Mouse (Mus musculus): ENCODE data around the gene Kif1b. TPM values are rescaled to one million over a fixed set of nuclear protein-coding genes. Genes with fewer than 3 reads are reported as not detected.

Kif1b gene
- polyA plus RNA-seq, 1 experiment from 2014 or later, result 67.2 TPM

- DNase-seq (ENCODE audit: low spot score), result no peak
- H3K36me3 ChIP-seq (ENCODE audit: control insufficient read depth, insufficient read depth, low read length), result peaks cover 95% of the 10 kb centered on the region
- no peak overlapping the region for H3K27ac ChIP-seq (replicated peaks; ENCODE audit: low read depth, low read length)
- no peaks in the 10 kb centered on the region for H3K27me3 ChIP-seq (replicated peaks; ENCODE audit: control insufficient read depth, insufficient read depth, low read length)
- no peaks in the 10 kb centered on the region for H3K9me3 ChIP-seq (ENCODE audit: control insufficient read depth, low read length)
- no peak overlapping the region for H3K9ac ChIP-seq (ENCODE audit: low read depth, low read length)
- 66% methylated on average over 2 of the region's 2 CpGs for WGBS
- H3K4me1 ChIP-seq (ENCODE audit: control insufficient read depth, insufficient read depth, low read length), result no peaks in the 10 kb centered on the region
- no peak overlapping the region for H3K4me3 ChIP-seq (ENCODE audit: low read depth, low read length)
- 0 out of 2 replicates have a peak, but pooled peaks have one; percentile 33 for ATAC-seq (ENCODE audit: low read depth)
- H3K4me2 ChIP-seq (ENCODE audit: low read depth, low read length), result no peak overlapping the region
Observed at GRCm38 (mm10) chr4:149338137-149338536, 30.6 kb upstream of the Kif1b start.

- Histone ChIP-seq H3K36me3 (ENCODE audit: control insufficient read depth, insufficient read depth, low read length) (peaks cover 95% of the 10 kb centered on the region), H3K4me2 (ENCODE audit: low read depth, low read length) (no peak overlapping the region), H3K4me1 (ENCODE audit: control insufficient read depth, insufficient read depth, low read length) (no peaks in the 10 kb centered on the region), H3K4me3 (ENCODE audit: low read depth, low read length) (no peak overlapping the region), H3K9ac (ENCODE audit: low read depth, low read length) (no peak overlapping the region), H3K27ac (replicated peaks; ENCODE audit: low read depth, low read length) (no peak overlapping the region), H3K27me3 (replicated peaks; ENCODE audit: control insufficient read depth, insufficient read depth, low read length) (no peaks in the 10 kb centered on the region), H3K9me3 (ENCODE audit: control insufficient read depth, low read length) (no peaks in the 10 kb centered on the region)
- no peak for ATAC-seq (ENCODE audit: low read depth)
- 89% methylated on average over 9 of the region's 9 CpGs for WGBS
- DNase-seq (ENCODE audit: low spot score), result no peak
Observed at GRCm38 (mm10) chr4:149337353-149337752, 29.9 kb upstream of the Kif1b start.

- ATAC-seq (ENCODE audit: low read depth), result no peak
- H3K4me1 ChIP-seq (ENCODE audit: control insufficient read depth, insufficient read depth, low read length), result no peaks in the 10 kb centered on the region
- H3K27me3 ChIP-seq (replicated peaks; ENCODE audit: control insufficient read depth, insufficient read depth, low read length), result no peaks in the 10 kb centered on the region
- no peak for DNase-seq (ENCODE audit: low spot score)
- H3K27ac ChIP-seq (replicated peaks; ENCODE audit: low read depth, low read length), result no peak overlapping the region
- WGBS, result 83% methylated on average over 7 of the region's 7 CpGs
- peaks cover 95% of the 10 kb centered on the region for H3K36me3 ChIP-seq (ENCODE audit: control insufficient read depth, insufficient read depth, low read length)
- H3K4me3 ChIP-seq (ENCODE audit: low read depth, low read length), result no peak overlapping the region
- H3K9me3 ChIP-seq (ENCODE audit: control insufficient read depth, low read length), result no peaks in the 10 kb centered on the region
- H3K9ac ChIP-seq (ENCODE audit: low read depth, low read length), result no peak overlapping the region
- H3K4me2 ChIP-seq (ENCODE audit: low read depth, low read length), result no peak overlapping the region
Observed at GRCm38 (mm10) chr4:149336302-149336701, 28.8 kb upstream of the Kif1b start.

- no peak overlapping the region for H3K4me2 ChIP-seq (ENCODE audit: low read depth, low read length)
- ATAC-seq (ENCODE audit: low read depth) (no peak), DNase-seq (ENCODE audit: low spot score) (no peak)
- H3K4me1 ChIP-seq (ENCODE audit: control insufficient read depth, insufficient read depth, low read length), result no peaks in the 10 kb centered on the region
- H3K36me3 ChIP-seq (ENCODE audit: control insufficient read depth, insufficient read depth, low read length), result peaks cover 95% of the 10 kb centered on the region
- no peak overlapping the region for H3K27ac ChIP-seq (replicated peaks; ENCODE audit: low read depth, low read length)
- H3K27me3 ChIP-seq (replicated peaks; ENCODE audit: control insufficient read depth, insufficient read depth, low read length), result no peaks in the 10 kb centered on the region
- WGBS, result 94% methylated on average over 11 of the region's 11 CpGs
- H3K9me3 ChIP-seq (ENCODE audit: control insufficient read depth, low read length), result no peaks in the 10 kb centered on the region
- H3K9ac ChIP-seq (ENCODE audit: low read depth, low read length), result no peak overlapping the region
- no peak overlapping the region for H3K4me3 ChIP-seq (ENCODE audit: low read depth, low read length)
Observed at GRCm38 (mm10) chr4:149334881-149335280, 27.4 kb upstream of the Kif1b start.

GRCm38 (mm10) chr4:149332726-149333125 is 25.2 kb upstream of the Kif1b start:
- WGBS, result 88% methylated on average over 5 of the region's 7 CpGs
- no peak overlapping the region for H3K9ac ChIP-seq (ENCODE audit: low read depth, low read length)
- H3K27me3 ChIP-seq (replicated peaks; ENCODE audit: control insufficient read depth, insufficient read depth, low read length), result no peaks in the 10 kb centered on the region
- H3K9me3 ChIP-seq (ENCODE audit: control insufficient read depth, low read length), result no peaks in the 10 kb centered on the region
- no peak overlapping the region for H3K4me2 ChIP-seq (ENCODE audit: low read depth, low read length)
- no peak overlapping the region for H3K27ac ChIP-seq (replicated peaks; ENCODE audit: low read depth, low read length)
- H3K36me3 ChIP-seq (ENCODE audit: control insufficient read depth, insufficient read depth, low read length), result peaks cover 96% of the 10 kb centered on the region
- DNase-seq (ENCODE audit: low spot score), result no peak
- no peak overlapping the region for H3K4me3 ChIP-seq (ENCODE audit: low read depth, low read length)
- no peaks in the 10 kb centered on the region for H3K4me1 ChIP-seq (ENCODE audit: control insufficient read depth, insufficient read depth, low read length)
- ATAC-seq (ENCODE audit: low read depth), result no peak

GRCm38 (mm10) chr4:149330495-149330894 is 23.0 kb upstream of the Kif1b start:
- H3K4me1 ChIP-seq (ENCODE audit: control insufficient read depth, insufficient read depth, low read length), result no peaks in the 10 kb centered on the region
- H3K9me3 ChIP-seq (ENCODE audit: control insufficient read depth, low read length), result no peaks in the 10 kb centered on the region
- no peak overlapping the region for H3K27ac ChIP-seq (replicated peaks; ENCODE audit: low read depth, low read length)
- no peak for DNase-seq (ENCODE audit: low spot score)
- no peak overlapping the region for H3K4me2 ChIP-seq (ENCODE audit: low read depth, low read length)
- H3K36me3 ChIP-seq (ENCODE audit: control insufficient read depth, insufficient read depth, low read length), result peaks cover 87% of the 10 kb centered on the region
- WGBS, result 98% methylated on average over 5 of the region's 5 CpGs
- H3K4me3 ChIP-seq (ENCODE audit: low read depth, low read length), result no peak overlapping the region
- no peak overlapping the region for H3K9ac ChIP-seq (ENCODE audit: low read depth, low read length)
- ATAC-seq (ENCODE audit: low read depth), result no peak
- H3K27me3 ChIP-seq (replicated peaks; ENCODE audit: control insufficient read depth, insufficient read depth, low read length), result no peaks in the 10 kb centered on the region

- DNase-seq (ENCODE audit: low spot score) (no peak), ATAC-seq (ENCODE audit: low read depth) (no peak)
- Histone ChIP-seq H3K27me3 (replicated peaks; ENCODE audit: control insufficient read depth, insufficient read depth, low read length) (no peaks in the 10 kb centered on the region), H3K27ac (replicated peaks; ENCODE audit: low read depth, low read length) (no peak overlapping the region), H3K4me2 (ENCODE audit: low read depth, low read length) (no peak overlapping the region), H3K36me3 (ENCODE audit: control insufficient read depth, insufficient read depth, low read length) (peaks cover 69% of the 10 kb centered on the region), H3K4me1 (ENCODE audit: control insufficient read depth, insufficient read depth, low read length) (no peaks in the 10 kb centered on the region), H3K9ac (ENCODE audit: low read depth, low read length) (no peak overlapping the region), H3K9me3 (ENCODE audit: control insufficient read depth, low read length) (no peaks in the 10 kb centered on the region), H3K4me3 (ENCODE audit: low read depth, low read length) (no peak overlapping the region)
- WGBS, result 85% methylated on average over 4 of the region's 4 CpGs
Observed at GRCm38 (mm10) chr4:149328735-149329134, 21.2 kb upstream of the Kif1b start.

- no peak overlapping the region for H3K27ac ChIP-seq (replicated peaks; ENCODE audit: low read depth, low read length)
- no peak overlapping the region for H3K4me2 ChIP-seq (ENCODE audit: low read depth, low read length)
- H3K4me3 ChIP-seq (ENCODE audit: low read depth, low read length), result no peak overlapping the region
- H3K9me3 ChIP-seq (ENCODE audit: control insufficient read depth, low read length), result no peaks in the 10 kb centered on the region
- no peaks in the 10 kb centered on the region for H3K27me3 ChIP-seq (replicated peaks; ENCODE audit: control insufficient read depth, insufficient read depth, low read length)
- H3K4me1 ChIP-seq (ENCODE audit: control insufficient read depth, insufficient read depth, low read length), result no peaks in the 10 kb centered on the region
- H3K9ac ChIP-seq (ENCODE audit: low read depth, low read length), result no peak overlapping the region
- WGBS, result 93% methylated on average over 7 of the region's 7 CpGs
- ATAC-seq (ENCODE audit: low read depth), result no peak
- peaks cover 54% of the 10 kb centered on the region for H3K36me3 ChIP-seq (ENCODE audit: control insufficient read depth, insufficient read depth, low read length)
- DNase-seq (ENCODE audit: low spot score), result no peak
Observed at GRCm38 (mm10) chr4:149327281-149327680, 19.8 kb upstream of the Kif1b start.

GRCm38 (mm10) chr4:149325411-149326162 is 18.1 kb upstream of the Kif1b start:
- WGBS, result 86% methylated on average over 10 of the region's 10 CpGs
- Histone ChIP-seq H3K36me3 (ENCODE audit: control insufficient read depth, insufficient read depth, low read length) (peaks cover 38% of the 10 kb centered on the region), H3K4me1 (ENCODE audit: control insufficient read depth, insufficient read depth, low read length) (no peaks in the 10 kb centered on the region), H3K4me3 (ENCODE audit: low read depth, low read length) (no peak overlapping the region), H3K4me2 (ENCODE audit: low read depth, low read length) (no peak overlapping the region), H3K9me3 (ENCODE audit: control insufficient read depth, low read length) (no peaks in the 10 kb centered on the region), H3K9ac (ENCODE audit: low read depth, low read length) (no peak overlapping the region), H3K27me3 (replicated peaks; ENCODE audit: control insufficient read depth, insufficient read depth, low read length) (no peaks in the 10 kb centered on the region), H3K27ac (replicated peaks; ENCODE audit: low read depth, low read length) (no peak overlapping the region)
- DNase-seq (ENCODE audit: low spot score), result no peak
- no peak for ATAC-seq (ENCODE audit: low read depth)
